Mouse (Mus musculus) neural tube, embryonic 11.5 days (tissue): Measurements from ENCODE around the gene Erf. TPM values are rescaled to one million over a fixed set of nuclear protein-coding genes. Genes with fewer than 3 reads are reported as not detected.

Experiments
- ATAC-seq: fragments of 200-750 bp; cut with Nextera tagmentation; 2 replicates; pipeline ENCODE4 v1.8.0; 2017; ENCODE audit warnings: moderate number of reproducible peaks, mild to moderate bottlenecking, moderate TSS enrichment, moderate library complexity; ENCODE audit not compliant: insufficient read depth, low FRiP score, low TSS enrichment
- DNase-seq: peaks from one replicate; pipeline ENCODE4 v3.0.0-alpha.2; 2015; ENCODE audit warnings: low spot score
- H3K27ac ChIP-seq: fragments of 300-500 bp; sonication (generic); 2 replicates; pipeline ENCODE4 v1.5.1; 2014; ENCODE audit warnings: low read depth, mild to moderate bottlenecking, low read length
- H3K27me3 ChIP-seq: fragments of 300-500 bp; sonication (generic); 2 replicates; pipeline ENCODE4 v1.6.1; 2014; ENCODE audit warnings: mild to moderate bottlenecking, low read length, mixed read lengths; ENCODE audit not compliant: control insufficient read depth, insufficient read depth
- H3K36me3 ChIP-seq: fragments of 300-500 bp; sonication (generic); 2 replicates; pipeline ENCODE4 v1.6.1; 2014; ENCODE audit warnings: mild to moderate bottlenecking, low read length, moderate library complexity, mixed read lengths; ENCODE audit not compliant: control insufficient read depth, insufficient read depth
- H3K4me1 ChIP-seq: fragments of 300-500 bp; sonication (generic); 2 replicates; pipeline ENCODE4 v1.6.1; 2014; ENCODE audit warnings: low read length, mixed read lengths; ENCODE audit not compliant: control insufficient read depth, insufficient read depth
- H3K4me2 ChIP-seq: fragments of 300-500 bp; sonication (generic); 2 replicates; pipeline ENCODE4 v1.6.1; 2014; ENCODE audit warnings: low read depth, mild to moderate bottlenecking, moderate library complexity
- H3K4me3 ChIP-seq: fragments of 300-500 bp; sonication (generic); 2 replicates; pipeline ENCODE4 v1.5.1; 2014; ENCODE audit warnings: low read depth, low read length
- H3K9ac ChIP-seq: fragments of 300-500 bp; sonication (generic); 2 replicates; pipeline ENCODE4 v1.6.1; 2014; ENCODE audit warnings: mild to moderate bottlenecking, low read length
- H3K9me3 ChIP-seq: fragments of 300-500 bp; sonication (generic); 2 replicates; pipeline ENCODE4 v1.6.1; 2016; ENCODE audit warnings: low read length; ENCODE audit not compliant: control insufficient read depth
- WGBS: fragments of 180-500 bp; shearing (Covaris S2); extraction: QIAGEN DNeasy Blood & Tissue Kit; methylation state at CpG from one replicate; pipeline ENCODE4 v1.1.7; 2014; 5-methylcytosine and 5-hydroxymethylcytosine counted together
- polyA plus RNA-seq: library from polyadenylated mRNA; unstranded; fragments of >200 nt; fragmentation: Nextera tagmentation; extraction: Ambion mirVana; gene quantifications from 2 replicates; pipeline ENCODE4 v1.2.1, GENCODE M21; 2014

Gene Erf
- polyA plus RNA-seq, 1 experiment from 2014 or later: 16.7 TPM

DNA sequence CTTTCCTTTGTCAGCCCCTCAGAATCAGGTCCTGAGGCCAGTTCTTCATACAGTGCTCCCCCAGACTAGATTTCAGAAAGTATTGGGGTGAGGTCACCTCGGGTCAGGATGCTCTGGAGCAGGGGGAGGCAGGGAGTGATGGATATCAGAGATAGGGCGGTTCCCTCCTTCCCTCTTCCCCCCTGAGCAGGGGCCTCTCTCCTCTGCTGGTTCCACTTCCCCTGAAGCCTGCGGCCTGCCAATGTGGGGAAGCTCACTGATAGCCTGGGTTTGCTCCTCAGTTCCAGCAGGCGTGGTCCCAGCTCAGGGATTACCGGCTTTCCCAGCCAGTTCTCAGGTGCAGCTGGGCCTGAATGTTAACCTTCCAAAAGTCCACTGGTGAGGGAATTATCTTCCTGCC, 33.1 kb upstream of the Erf start:
- peaks cover 39% of the 10 kb centered on the region for H3K4me1 ChIP-seq
- 32% methylated on average over 5 of the region's 5 CpGs for WGBS
- H3K27ac ChIP-seq: peak overlapping the region; percentile 97
- H3K9me3 ChIP-seq: no peaks in the 10 kb centered on the region
- peak overlapping the region; percentile 76 for H3K4me2 ChIP-seq
- peak overlapping the region; percentile 54 for H3K9ac ChIP-seq
- DNase-seq: no peak
- H3K4me3 ChIP-seq: peak overlapping the region; percentile 82
- no peaks in the 10 kb centered on the region for H3K27me3 ChIP-seq
- ATAC-seq: no peak
- H3K36me3 ChIP-seq: peaks cover 20% of the 10 kb centered on the region

DNA sequence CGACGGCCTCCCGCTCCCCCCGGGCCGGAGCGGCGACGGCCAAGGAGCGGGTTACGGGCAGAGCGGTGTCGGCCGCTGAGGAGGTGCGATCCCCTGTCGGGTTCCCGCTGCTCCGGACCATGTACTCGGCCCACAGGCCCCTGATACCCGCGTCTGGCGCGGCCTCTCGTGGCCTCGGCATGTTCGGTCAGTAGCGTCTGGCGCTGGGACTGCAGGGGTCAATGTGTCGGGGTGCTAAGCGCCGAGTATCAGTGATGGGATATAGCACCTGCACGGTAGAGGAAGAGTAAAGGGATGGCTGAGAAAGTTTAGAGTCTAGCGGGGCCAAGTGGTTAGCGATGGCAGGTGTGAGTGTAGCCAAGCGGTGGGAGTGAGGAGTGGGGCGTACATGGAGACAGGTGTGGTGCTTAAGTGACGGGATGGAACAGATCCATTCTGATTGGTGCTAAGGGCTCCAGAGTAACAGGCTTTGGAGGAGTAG, 32.2 kb upstream of the Erf start:
- Histone ChIP-seq H3K36me3 (peaks cover 12% of the 10 kb centered on the region), H3K4me3 (peak overlapping the region; percentile 82), H3K9me3 (no peaks in the 10 kb centered on the region), H3K4me2 (peak overlapping the region; percentile 76), H3K9ac (peak overlapping the region; percentile 70), H3K27me3 (no peaks in the 10 kb centered on the region), H3K27ac (peak overlapping the region; percentile 97), H3K4me1 (peaks cover 41% of the 10 kb centered on the region)
- peak; percentile 55 for DNase-seq
- ATAC-seq: no peak
- WGBS: under 1% methylated on average over 28 of the region's 36 CpGs

DNA sequence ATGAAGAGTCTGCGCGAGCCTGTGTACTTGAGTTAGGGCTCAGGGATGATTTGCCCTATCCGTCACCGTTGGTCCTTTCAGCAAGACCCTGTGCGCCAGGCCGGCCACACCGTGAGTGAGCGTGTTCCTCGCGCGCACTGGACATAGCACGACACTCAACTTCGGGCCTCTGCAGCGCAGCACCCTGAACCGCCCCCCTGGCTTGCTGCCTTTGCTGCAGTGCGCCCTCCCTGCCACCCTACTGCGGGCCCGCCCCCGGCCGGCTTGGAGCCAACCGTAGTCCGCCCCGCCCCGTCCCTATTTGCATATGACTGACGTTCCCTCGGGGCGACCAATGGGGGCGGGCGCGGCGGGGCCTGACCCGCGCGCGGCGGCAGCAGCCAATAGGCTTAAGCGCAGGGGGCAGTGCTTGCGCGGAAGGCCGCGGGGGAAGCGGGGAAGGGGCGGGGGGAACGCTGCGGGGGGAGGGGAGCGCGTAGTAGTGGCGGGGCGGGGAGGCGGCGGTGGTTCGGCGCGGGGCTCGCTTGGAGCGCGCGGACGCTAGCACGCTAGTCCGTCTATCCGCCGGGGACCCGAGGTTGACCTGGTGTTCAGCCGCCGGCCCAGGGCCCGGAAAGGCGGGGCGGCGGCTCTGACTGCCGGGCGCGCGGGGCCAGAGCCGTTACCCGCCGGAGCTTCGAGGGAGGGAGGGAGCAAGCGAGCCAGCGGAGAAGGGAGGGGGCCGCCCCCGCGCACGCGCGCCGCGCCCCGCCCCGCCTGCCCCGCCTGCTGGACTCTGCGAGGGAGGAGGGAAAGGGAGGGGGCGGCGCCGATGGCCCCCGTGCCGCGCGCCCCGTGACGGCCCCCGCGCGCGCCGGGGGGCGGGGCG, 31.4 kb upstream of the Erf start:
- Histone ChIP-seq H3K4me1 (peaks cover 45% of the 10 kb centered on the region), H3K36me3 (peaks cover 5% of the 10 kb centered on the region), H3K4me2 (peak overlapping the region; percentile 76), H3K27me3 (no peaks in the 10 kb centered on the region), H3K9ac (peak overlapping the region; percentile 70), H3K4me3 (peak overlapping the region; percentile 82), H3K27ac (peak overlapping the region; percentile 97), H3K9me3 (no peaks in the 10 kb centered on the region)
- DNase-seq (peak; percentile 97), ATAC-seq (peak; percentile 73)
- WGBS: 1% methylated on average over 43 of the region's 108 CpGs

DNA sequence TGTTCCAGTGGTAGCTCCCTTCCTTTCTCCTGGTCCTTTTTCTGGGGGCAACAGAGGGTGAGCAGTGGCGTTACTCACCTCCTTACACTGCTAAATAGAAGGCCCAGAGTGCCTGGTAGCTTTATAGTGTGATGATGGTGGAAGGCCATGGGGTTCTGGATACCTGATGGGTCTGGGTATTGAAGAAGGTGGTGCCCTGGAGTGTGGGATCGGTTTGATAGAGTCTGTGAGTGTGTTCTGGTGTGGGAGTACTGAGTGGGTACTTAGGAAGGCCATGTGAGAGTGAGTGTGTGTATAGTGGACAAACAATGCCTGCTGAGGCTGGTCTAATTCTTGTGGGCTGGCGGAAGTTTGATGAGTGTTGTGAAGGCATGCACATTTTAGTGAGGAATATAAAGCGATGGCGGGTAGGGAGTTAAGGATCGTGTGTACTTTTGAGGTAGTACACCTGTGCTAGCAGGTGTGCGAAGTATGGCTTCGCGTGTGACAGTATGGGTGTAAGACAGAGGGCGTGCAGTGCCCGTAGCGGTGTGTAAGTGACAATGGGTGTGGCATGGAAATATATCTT, 30.7 kb upstream of the Erf start:
- H3K36me3 ChIP-seq: peaks cover 5% of the 10 kb centered on the region
- ATAC-seq: no peak
- H3K9ac ChIP-seq: peak overlapping the region; percentile 0; the same call in 1 of the 2 replicates
- WGBS: 24% methylated on average over 12 of the region's 12 CpGs
- H3K4me1 ChIP-seq: peaks cover 45% of the 10 kb centered on the region
- H3K27ac ChIP-seq: peak overlapping the region; percentile 97
- H3K9me3 ChIP-seq: no peaks in the 10 kb centered on the region
- peak overlapping the region; percentile 76 for H3K4me2 ChIP-seq
- H3K4me3 ChIP-seq: peak overlapping the region; percentile 82
- no peaks in the 10 kb centered on the region for H3K27me3 ChIP-seq
- no peak for DNase-seq

DNA sequence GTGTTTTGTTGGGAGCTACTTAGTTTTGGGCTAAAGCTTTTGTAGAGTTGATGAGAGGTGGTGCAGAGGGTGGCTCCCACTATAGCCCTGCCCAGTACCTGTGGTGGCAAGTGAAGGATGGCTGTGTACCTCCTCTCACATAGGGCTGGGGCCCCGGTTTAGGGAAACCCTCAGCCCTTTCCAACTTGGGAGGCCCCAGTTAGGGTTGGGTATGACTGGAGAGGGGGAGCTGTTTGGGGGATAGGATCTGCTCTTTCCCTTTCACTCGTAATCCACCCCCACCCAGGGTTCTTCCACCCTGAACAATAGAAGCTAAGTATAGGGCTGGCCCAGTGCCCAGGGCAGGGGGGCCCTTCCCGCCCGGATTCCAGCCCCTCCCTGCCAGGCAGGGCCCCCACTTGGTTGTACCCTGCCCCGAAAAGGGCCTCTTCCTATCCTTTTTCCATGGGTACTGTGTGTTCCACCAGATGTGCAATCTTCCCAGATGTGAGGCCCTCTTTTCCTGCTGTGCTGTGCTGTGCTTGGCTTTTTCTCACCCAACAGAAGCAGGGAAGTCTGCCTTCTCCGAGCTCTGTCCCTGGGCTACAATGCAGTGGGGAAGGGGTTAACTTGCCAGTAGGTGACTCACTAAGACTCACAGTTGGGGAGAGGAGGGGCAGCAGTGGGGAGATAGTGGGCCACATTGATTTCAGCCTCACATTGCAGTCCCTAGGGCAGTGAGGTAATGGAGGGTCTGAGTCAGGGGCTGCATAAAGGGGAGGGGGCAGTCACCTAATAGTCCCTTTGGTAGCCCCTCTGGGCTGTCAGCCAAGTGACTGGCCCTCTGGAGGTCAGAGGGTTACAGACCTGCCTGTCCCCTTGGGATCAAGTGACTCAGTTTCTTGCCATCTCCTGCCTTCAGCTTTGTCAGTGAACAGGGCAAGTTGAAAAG, 29.6 kb upstream of the Erf start:
- DNase-seq: peak; percentile 48
- H3K4me2 ChIP-seq: peak overlapping the region; percentile 84
- H3K4me3 ChIP-seq: peak overlapping the region; percentile 60
- no peak for ATAC-seq
- H3K9ac ChIP-seq: peak overlapping the region; percentile 74
- H3K9me3 ChIP-seq: no peaks in the 10 kb centered on the region
- H3K27me3 ChIP-seq: no peaks in the 10 kb centered on the region
- peak overlapping the region; percentile 97 for H3K27ac ChIP-seq
- H3K4me1 ChIP-seq: peaks cover 49% of the 10 kb centered on the region
- peaks cover 3% of the 10 kb centered on the region; the same call in 1 of the 2 replicates for H3K36me3 ChIP-seq
- 1% methylated on average over 6 of the region's 6 CpGs for WGBS

DNA sequence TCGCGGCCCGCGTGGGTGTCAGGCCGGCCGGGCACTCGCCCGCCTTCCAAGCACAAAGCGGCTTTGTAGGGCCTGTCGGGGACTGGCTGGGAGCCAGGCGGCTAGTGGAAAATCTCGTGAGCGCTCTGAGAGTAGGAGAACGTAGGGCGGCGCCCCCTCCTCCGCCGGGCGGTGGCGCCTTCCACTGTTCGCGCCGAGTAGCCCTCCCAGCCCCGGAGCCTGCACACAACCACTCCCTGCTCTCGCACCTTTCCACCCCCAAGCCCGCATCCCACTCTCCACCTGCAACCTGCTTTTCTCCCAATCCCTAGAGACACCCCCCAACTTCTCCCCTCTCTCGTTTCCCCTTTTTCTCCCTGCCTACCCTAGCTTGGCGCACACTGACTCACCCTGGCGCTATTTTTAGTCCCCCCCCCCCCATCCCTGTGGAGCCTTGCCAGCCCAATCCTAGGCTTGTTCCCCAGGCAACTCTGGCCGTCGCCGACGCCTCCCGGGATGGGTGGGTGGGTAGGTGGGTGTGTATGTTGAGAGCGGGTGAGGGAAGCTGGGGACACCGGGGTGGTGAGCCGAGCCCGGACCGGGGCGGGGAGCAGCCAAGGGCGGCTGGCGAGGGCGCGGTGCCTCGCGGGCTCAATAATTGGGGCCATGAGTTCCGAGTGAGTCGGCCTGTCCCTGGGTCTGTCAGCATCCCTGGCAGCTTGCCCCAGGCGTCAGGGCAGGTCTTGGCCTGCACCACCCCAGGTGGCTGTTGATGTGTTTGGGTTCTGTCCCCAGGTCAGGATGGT, 28.7 kb upstream of the Erf start:
- under 1% methylated on average over 47 of the region's 49 CpGs for WGBS
- ATAC-seq (peak; percentile 64), DNase-seq (peak; percentile 89)
- H3K27ac ChIP-seq: peak overlapping the region; percentile 97
- H3K4me2 ChIP-seq: peak overlapping the region; percentile 84
- no peaks in the 10 kb centered on the region for H3K27me3 ChIP-seq
- peak overlapping the region; percentile 60 for H3K4me3 ChIP-seq
- H3K9ac ChIP-seq: peak overlapping the region; percentile 74
- H3K4me1 ChIP-seq: peaks cover 47% of the 10 kb centered on the region
- no peaks in the 10 kb centered on the region for H3K36me3 ChIP-seq
- no peaks in the 10 kb centered on the region for H3K9me3 ChIP-seq

DNA sequence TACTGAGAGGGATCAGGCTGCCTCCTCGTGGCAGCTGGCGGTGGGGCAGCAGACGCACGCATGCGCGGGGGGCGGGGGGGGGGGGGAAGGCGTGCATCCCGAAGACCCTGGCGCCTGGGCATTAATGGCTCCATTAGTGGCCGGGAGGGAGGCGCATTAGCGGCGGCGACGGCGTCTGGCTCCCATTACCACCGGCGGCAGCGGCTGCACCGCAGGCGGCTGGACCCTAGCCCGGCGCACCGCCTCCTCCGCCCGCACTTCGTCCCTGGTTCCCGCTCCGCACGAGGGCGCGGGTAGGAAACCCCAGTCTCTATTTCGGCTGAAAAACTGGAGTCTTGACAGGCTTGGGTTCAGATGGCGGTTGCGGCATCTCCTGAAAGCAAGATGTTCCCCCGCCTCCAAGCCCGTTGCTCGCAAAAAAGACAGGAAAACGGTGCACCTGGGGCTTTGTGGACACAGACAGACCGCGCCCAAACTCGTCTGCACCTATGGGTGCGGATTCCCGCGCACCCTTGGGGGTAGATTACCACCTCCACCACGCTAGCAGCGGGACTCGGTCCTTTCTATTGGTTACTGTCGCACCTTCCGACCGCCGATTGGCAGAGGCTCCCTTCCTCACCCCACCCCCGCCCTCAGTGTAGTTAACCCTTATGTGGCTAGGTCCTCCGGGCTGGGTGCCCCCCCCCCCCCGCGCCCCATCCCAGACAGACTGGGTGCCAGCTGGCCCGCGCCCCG, 27.9 kb upstream of the Erf start:
- Histone ChIP-seq H3K4me2 (peak overlapping the region; percentile 84), H3K4me3 (peak overlapping the region; percentile 60), H3K27me3 (no peaks in the 10 kb centered on the region), H3K9me3 (no peaks in the 10 kb centered on the region), H3K36me3 (no peaks in the 10 kb centered on the region), H3K27ac (peak overlapping the region; percentile 97), H3K4me1 (peaks cover 41% of the 10 kb centered on the region), H3K9ac (peak overlapping the region; percentile 74)
- under 1% methylated on average over 53 of the region's 60 CpGs for WGBS
- ATAC-seq (peak; percentile 65), DNase-seq (peak; percentile 87)
